Mouse (Mus musculus): ENCODE data around the gene Eef1akmt3.
"Not testable (repeated sequence)": the region's sequence is repeated elsewhere in the genome, so short reads cannot be mapped to it uniquely, and the experiment has no call there.

The Eef1akmt3 gene

GRCm38 (mm10) chr10:127041274-127041766 is at the start of gene Eef1akmt3, which contains the start of gene Mettl1:
Eef1akmt3 (minus strand) TSS chr10:127041513.
Mettl1 (plus strand) TSS chr10:127041414.
- peak in 1 of 2 experiments; percentile 47 for DNase-seq (ENCODE audit: low spot score in 2 of 2)

DNA sequence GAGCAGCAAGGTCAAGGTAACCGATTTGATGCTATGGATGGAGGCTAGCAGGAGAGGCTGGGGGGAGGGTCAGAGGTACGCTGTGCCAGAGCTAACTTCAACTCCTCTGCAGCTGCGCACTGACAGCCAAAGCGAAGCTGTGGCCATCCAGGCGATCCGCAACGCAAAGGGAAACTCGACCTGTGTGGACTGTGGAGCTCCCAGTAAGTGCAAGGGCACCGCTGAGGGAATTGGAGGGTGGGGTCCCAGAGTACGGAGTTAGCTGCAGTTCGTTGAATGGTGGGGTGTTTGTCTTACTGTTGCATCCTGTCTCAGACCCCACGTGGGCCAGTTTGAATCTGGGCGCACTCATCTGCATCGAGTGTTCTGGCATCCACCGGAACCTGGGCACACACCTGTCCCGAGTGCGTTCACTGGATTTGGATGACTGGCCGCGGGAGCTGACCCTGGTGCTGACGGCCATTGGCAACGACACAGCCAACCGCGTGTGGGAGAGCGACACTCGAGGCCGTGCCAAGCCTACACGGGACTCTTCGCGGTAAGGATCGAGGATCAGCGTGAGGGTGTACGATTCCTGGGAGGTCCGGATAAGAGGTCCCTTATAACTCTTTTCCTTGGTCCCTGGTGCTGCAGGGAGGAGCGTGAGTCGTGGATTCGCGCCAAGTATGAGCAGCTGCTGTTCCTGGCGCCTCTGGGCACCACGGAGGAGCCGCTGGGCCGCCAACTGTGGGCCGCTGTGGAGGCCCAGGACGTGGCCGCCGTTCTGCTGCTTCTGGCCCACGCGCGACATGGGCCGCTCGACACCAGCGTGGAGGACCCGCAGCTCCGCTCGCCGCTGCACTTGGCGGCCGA is 49.5 kb upstream of the Eef1akmt3 start:
- DNase-seq (ENCODE audit: low spot score in 2 of 2), result peak; percentile 26 to 49

DNA sequence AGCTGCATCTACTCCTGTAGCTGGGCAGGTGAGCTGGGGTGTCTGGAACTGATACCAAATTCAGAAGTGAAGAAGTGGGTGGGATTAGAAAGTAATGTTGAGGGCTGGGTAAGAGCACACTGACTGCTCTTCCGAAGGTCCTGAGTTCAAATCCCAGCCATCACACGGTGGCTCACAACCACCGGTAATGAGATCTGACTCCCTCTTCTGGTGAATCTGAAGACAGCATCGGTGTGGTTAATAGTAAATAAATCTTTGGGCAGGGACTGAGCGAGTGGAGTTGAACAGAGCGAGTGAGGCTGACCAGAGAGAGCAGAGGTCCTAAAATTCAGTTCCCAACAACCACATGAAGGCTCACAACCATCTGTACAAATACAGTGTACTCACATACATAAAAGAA is 44.3 kb upstream of the Eef1akmt3 start:
- no peak for DNase-seq (ENCODE audit: low spot score in 2 of 2)

- no peak for DNase-seq (ENCODE audit: low spot score in 2 of 2)
Observed at GRCm38 (mm10) chr10:127085052-127085451, 43.7 kb upstream of the Eef1akmt3 start.

- no peak for DNase-seq (ENCODE audit: low spot score in 2 of 2)
Observed at GRCm38 (mm10) chr10:127083915-127084306, 42.6 kb upstream of the Eef1akmt3 start.

- no peak for DNase-seq (ENCODE audit: low spot score in 2 of 2)
Observed at GRCm38 (mm10) chr10:127083292-127083914, 42.1 kb upstream of the Eef1akmt3 start.

GRCm38 (mm10) chr10:127081996-127082620 is 40.8 kb upstream of the Eef1akmt3 start:
- DNase-seq (ENCODE audit: low spot score in 2 of 2), result no peak

- no peak for DNase-seq (ENCODE audit: low spot score in 2 of 2)
Observed at GRCm38 (mm10) chr10:127080901-127081780, 39.8 kb upstream of the Eef1akmt3 start.

- no peak for DNase-seq (ENCODE audit: low spot score in 2 of 2)
Observed at GRCm38 (mm10) chr10:127079665-127080391, 38.5 kb upstream of the Eef1akmt3 start.

DNA sequence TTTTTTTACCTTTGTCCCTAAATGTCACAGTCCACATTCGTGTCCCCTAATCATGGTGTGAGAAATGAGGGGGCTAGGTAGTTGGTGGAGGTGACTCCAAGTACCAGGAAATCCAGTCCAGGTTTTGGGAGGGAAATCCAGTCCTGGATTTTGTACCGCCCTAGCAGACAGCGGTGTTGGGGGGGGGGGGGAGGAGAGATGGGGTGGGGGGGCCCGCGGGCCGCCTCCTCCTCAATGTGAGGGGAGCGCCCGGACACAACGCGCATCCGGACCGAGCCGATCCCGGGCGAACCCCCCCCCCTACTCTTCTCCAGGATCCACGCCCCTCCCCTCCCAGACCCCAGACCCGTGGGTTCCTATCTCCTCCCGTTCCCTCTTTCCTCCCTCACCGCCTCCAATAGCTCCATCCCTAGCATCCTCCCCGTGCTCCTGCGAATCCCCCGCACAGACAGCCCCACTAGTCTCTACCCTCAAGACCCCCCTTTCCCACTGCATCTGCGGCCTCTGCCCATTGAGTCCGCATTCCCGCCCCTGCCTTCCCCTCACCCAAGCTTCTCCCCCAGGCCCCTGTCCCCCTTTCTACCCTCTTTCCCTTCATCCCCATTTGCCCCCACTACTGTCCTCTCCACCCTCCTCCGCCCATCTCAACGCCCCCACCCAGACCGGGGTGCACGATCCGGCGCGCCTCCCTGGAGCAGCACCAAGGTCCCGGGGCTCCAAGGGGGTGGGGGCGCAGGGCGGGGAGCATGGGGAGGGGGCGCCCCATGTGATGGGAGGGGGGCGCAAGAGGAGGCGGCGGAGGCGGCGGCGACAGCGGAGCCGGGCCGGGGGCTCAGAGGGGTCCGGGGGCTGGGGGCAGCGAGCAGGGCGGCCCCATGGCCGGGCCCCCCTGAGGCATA is 37.6 kb upstream of the Eef1akmt3 start:
- DNase-seq (ENCODE audit: low spot score in 2 of 2), result no peak

DNA sequence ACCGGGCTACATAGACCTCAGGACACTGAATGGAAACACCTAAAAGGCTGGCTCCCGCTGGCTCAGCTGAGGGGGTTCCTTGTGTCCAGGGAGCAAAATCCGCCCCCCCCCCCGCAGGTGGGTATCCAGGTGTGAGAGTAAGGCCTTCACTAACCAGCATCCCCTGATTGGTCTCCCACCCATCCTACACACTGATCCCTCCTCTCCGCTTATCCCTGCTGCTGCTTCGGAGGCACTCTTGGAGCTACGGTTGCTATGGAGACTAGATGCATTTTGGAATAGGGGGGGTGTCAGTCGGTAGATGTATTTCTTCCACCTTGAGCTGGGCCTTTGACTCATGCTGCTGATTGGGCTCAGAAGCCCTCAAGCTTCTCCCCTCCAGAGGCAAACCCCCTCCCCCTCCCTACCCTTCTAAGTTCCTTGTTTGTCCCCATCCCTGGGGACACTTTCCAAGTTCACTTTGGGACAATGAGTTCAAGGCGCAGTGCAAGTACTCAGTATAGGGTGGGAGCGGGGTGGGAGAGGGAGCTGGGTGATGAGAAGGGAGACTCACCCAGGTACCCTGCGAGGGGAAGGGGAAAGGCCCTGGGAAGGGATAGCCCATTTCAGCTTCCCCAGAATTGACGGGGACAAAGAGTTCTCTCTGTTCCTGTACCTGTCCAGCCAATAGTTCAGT is 36.8 kb upstream of the Eef1akmt3 start:
- no peak for DNase-seq (ENCODE audit: low spot score in 2 of 2)

DNA sequence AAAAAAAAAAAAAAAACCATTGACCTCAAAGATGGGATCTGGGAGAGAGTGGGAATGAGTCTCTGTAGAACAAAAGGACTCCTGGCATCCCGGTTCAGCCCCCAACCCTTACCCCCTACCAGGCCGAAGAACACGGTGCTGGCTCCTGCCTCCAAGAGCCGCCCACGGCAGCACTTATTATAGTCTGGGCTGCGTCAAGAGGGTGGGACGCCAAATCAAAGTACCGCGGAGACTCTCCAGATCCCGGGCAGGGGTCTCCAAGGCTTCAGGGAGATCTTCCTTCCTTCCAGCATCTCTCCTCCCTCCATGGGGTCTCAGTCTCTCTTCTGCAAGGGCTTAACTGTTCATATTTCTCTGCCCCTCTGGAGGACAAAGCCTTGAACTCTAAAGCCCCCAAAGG is 36.2 kb upstream of the Eef1akmt3 start:
- DNase-seq (ENCODE audit: low spot score in 2 of 2), result no peak

GRCm38 (mm10) chr10:127076082-127076481 is 34.8 kb upstream of the Eef1akmt3 start:
- no peak for DNase-seq (ENCODE audit: low spot score in 2 of 2)

DNA sequence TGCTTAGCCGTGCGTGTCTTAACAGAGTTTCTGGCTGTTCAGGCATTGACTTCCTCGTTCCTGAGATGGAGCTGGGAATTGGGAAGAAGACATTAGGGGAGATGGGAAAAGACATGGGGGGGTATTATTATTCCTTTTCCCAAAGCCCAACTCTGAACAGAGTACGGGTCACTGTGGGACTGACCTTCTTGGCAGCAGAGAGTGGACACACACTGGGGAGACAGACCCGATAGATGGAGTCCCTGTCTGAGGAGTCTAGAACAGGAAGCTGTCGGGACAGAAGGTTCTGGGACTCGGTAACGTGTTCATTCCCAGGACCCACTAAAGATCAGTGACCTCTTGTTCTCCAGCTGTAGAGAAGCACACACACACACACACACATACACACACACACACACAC is 34.3 kb upstream of the Eef1akmt3 start:
- DNase-seq (ENCODE audit: low spot score in 2 of 2), result no peak

DNA sequence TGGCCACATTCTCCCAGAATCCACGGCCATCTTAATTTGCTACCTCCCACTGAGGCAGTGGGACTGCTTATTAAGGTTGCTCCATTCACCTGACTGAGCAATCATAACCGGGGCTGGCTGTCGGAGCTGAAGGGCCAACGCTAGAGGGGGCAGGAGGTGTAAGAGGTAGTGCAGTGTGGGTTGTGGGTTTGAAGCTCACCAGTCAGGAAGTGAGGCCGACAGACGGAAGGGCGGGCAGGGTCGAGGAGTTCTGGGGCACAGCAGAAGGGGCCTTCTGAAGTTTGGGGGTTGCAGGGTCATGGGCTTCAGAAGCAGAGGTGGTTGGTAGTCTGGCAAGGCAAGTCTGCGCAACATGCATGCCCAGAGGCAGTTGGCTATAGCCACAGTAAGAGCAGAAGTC is 33.8 kb upstream of the Eef1akmt3 start, which contains the start of gene Agap2:
Gene Agap2 (plus strand): TSS at position 205 of the 400 bp plus-strand sequence.
- DNase-seq (ENCODE audit: low spot score in 2 of 2), result no peak

GRCm38 (mm10) chr10:127073981-127074380 is 32.7 kb upstream of the Eef1akmt3 start:
- no peak for DNase-seq (ENCODE audit: low spot score in 2 of 2)

- not testable (repeated sequence) for DNase-seq (ENCODE audit: low spot score in 2 of 2)
Observed at GRCm38 (mm10) chr10:127072969-127073368, 31.7 kb upstream of the Eef1akmt3 start.

DNA sequence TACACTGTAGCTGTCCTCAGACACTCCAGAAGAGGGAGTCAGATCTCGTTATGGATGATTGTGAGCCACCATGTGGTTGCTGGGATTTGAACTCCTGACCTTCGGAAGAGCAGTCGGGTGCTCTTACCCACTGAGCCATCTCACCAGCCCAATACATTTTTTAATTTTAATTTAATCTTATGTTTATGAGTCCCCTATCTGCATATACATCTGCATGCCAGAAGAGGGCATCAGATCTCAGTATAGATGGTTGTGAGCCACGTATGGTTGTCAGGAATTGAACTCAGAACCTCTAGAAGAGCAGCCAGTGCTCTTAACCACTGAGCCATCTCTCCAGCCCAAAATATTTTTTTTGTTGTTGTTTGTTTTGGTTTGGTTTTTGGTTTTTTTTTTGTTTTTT is 31.0 kb upstream of the Eef1akmt3 start:
- not testable (repeated sequence) for DNase-seq (ENCODE audit: low spot score in 2 of 2)

DNA sequence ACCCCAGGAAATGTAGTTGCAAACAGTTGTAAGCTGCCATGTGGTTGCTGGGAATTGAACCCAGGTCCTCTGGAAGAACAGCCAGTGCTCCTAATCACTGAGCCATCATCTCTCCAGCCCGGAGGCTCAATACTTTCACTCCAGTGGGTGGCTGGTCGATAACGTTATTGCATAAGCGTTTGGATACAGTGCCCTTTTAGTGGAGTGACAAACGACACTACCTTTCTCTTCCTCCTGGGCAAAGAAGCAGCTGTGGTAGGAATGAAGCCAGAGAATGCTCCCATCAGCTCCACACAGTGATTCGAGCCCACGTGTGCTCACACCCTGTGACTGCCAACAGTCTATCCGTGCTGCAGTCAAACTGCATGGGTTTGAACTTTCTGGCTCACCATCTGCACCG is 29.9 kb upstream of the Eef1akmt3 start:
- no peak for DNase-seq (ENCODE audit: low spot score in 2 of 2)
